Mouse (Mus musculus) brain, embryonic 18.5 days (tissue): ENCODE data around the gene Ngly1.

Experiments
- DNase-seq: peaks from one replicate; pipeline ENCODE4 v3.0.0-alpha.2; 2012; ENCODE audit warnings: low read depth, low spot score

Gene Ngly1

DNA sequence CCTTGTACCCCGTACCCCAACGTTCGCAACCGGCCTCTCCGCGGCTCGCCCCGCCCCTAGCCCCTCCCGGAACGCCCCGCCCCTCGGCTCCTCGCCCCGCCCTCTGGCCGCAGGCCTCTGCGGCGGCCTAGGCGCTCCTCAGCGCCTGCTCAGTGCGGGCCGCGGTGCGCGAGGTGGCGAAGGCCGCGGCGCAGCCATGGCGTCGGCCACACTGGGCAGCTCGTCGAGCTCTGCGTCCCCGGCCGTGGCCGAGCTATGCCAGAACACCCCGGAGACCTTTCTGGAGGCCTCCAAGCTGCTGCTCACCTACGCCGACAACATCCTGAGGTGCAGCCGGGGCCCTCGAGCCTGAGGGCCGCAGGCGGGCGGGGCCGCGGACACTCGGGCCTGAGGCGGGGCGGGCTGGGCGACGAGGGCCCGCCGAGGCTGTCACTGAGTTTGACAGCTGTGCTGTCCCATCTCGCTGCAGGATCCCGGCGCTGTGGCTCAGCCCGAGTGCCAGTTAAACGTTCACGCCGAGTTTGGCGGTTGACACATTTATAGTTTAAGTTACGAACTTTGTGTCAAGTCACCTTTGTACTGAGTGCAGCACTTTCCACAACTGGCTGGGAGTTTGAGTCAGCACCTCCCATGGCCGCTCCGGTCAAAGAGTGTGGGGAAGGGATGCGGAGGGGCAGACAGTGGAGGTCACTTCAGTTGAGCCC, at the start of gene Ngly1, which contains the start of gene Oxsm:
Ngly1 (plus strand) TSS at position 110 of the 704 bp plus-strand sequence.
Oxsm (minus strand) TSS at position 638 of the 704 bp plus-strand sequence.
- DNase-seq = no peak

DNA sequence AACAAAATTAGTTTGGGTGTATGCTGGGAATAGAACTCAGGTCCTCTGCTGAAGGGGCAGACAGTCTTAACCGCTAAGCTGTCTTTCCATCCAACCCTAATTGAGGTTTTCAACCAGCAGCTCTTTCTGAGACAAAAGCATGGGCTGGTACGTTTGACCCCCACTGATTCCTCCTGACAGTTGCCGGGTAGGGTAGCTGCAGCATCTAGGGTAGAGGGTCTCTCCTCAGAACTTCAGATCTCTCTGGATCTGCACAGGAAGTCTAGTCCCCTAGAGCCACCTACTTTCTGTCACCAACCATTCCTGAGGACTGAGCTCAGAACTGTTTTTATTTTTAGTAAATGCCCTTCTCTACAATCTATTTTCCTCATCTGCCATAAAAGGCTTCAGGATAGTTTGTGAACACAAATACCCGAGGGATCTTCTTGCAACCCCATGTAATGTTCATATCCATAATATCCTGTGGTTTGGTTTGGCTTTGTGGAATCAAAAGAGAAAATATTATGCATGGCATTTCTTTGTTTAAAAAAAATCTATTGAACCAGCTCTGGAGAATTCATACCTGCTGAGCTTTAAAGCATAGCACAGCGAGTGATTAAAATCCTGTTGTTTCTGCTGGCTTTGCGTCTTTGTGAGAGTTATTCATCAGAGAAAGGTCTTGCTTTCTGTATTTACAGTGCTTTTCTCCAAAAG, 48.7 kb upstream of the Ngly1 start:
- DNase-seq = no peak

DNA sequence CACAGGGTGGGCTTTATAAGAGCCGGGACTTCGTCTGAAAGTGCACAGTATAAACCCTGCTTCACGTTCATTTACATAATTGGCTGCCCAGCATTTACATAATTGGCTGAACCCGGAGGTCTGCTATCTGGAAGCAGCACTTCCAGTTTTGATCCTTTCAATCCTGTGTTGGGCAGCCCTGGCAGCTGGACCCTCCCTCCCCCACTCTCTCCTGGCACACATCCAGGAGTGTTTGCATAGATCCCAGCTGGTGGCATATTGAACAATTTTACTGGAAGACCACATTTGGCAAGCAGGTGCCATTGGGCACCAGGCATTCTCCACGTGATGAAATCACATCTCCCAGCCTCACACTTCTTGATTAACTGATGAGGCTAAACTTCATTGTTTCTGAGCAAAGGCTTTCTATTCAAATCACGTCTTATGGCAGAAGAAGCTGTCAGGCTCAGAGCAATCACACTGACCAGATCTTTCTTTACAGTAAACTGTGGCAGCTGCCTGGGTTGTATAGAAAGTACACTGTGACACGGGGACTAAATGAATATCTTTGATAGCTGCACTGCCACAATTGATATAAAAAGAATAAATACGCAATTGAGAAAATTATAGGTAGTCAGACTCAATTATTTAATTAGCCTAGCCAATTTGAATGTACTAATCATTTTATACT, 48.0 kb upstream of the Ngly1 start:
- DNase-seq = peak; percentile 75

DNA sequence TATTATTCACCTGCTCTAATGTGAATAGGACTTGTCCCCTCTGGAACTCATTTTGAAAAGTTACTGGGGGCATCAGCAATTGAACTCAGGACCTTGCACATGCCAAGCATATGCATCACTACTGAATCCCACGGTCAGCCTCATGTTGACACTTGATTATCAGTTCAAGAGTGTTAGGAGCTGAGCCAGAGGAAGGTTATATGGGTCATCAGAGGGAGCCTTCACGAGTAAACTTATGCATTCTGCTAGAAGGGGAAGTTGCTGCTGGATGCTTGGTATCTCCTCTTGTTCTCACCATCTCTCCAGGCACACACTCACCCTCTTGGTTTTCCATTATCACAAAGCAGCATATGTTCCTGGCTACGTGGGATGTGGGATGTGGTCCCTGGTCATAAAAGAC, 47.4 kb upstream of the Ngly1 start:
- no peak for DNase-seq

DNA sequence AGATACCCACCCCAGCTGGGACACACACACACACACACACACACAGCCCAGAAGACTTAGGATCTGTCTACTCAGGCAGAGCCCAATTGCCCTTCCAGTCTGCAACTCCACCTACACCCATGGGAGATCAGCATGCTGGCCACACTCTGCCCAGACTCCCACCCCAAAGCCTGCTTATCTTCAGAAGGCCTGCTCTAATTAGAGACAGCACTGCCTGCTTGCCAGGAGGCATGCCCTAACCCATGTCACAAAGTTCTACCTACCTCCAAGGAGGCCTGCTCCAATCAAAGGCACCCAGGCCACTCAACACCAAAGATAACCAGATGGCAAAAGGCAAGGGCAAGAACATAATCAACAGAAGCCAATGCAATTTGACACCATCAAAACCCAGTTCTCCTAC, 41.4 kb upstream of the Ngly1 start:
- no peak for DNase-seq

DNA sequence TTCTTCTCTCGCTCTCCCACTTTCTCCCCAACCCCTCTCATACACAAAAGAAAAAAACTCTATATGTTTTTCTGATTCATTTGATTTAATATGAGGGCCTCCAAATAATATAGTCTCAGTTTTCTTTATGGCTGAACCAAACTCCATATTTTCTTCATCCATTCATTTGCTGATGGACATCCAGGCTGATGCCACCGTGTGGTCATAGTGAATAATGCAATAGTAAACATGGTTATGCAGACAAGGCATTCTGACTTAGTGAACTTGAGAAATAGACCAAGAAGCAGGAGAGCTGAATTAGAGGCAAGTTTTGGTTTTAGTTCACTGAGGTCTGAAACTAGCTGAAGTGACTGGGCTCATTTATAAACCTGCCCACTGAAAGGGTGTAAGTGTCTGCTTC, 30.1 kb upstream of the Ngly1 start:
- DNase-seq = no peak

DNA sequence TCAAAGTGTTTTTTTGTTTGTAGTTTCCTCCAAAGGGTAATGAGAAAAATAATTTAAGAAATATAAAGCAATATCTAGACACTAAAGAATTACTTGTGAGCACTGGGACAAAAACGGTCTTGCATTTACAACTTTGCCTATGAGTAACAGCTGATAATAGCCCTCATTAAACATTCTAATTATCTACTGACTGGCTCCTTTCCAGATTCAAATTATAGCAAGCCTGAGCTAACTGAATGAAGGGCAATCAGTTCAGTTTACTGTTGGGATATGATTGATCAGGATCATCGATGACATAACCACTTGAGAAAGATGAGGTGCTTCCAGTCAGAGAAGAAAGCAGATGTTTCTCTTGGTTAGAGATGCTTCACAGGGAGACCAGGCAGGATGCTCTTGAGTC, 19.7 kb upstream of the Ngly1 start:
- no peak for DNase-seq

DNA sequence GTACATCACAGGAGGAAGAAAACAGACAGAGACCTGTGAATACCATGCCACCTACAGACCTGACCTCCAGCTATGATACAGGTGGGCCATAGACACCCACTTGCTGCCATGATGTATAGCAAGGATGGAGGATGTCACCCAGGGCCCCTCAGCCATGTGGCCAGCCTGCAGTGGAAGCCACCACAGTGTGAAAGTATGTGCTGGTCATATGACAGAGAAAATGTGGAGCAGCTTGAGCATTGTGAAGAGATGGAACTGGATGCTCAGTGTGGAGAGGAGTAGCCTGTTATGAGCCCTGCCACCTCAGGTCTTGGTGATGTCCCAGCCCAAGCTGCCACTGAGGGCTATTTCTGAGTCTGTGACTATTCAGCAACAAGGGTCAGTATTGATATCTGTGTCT, 18.5 kb upstream of the Ngly1 start:
- DNase-seq = no peak

DNA sequence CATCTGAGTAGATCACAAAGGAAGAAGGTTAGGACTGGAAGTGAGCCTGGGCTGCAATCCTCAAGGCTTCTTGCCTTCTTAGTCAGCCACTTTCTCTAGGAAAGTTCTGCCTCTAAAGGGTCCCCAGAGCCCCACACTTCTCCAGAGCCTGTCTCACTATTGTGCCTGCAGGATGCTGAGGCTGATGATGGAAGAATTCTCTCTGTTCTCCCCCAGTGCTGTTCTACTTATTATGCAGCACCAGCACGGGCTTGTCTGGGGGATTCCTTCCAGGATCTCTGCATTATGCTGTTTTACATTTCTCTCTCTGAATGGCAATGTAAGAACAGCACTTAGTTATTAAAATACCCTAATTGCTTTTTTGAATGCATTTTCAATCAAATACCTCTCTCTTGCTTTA, 15.6 kb upstream of the Ngly1 start:
- no peak for DNase-seq

DNA sequence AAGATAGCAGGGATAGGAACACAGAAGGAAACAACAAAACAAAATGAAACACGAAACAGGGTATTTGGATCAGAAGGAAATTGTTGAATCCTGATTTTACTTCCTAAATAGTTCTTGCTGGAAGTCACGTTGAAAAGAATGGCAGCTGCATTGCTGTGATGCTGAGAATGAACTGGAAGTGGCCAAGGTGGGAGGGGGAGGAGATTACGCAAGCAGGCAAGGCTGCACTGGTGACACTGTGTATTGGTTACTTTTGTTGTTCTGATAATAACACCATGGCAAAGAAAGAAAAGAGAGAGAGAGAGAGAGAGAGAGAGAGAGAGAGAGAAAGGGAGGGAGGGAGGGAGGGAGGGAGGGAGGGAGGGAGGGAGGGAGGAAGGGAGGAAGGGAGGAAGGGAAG, 12.6 kb upstream of the Ngly1 start:
- DNase-seq = no peak

DNA sequence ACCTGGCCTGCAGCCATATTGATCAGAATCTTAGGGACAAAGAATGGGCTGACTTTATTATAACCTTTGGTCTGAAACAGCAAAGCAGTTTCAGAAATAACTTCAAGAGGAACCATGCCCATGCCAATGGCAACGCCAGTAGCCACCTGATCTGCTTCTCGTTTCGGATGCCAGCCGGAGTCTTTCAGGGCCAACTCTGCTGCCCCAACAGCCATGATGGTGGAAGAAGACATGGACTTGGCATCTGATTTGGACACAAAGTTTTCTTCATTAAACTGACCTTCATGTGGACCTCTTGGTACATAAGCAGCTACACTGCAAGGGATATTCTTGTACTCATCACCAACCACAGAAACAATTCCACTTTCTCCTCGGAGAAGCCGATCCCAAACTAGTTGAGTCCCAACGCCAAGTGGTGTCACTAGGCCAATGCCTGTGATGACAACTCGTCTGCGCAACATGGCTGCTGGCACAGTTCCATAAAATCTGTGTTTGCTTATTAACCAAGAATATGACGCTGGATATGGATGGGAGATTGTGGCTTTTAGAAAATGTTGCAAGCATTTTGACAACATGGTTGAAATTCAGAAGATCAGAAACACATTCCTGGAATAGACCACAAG, 6.8 kb upstream of the Ngly1 start:
- DNase-seq = no peak

DNA sequence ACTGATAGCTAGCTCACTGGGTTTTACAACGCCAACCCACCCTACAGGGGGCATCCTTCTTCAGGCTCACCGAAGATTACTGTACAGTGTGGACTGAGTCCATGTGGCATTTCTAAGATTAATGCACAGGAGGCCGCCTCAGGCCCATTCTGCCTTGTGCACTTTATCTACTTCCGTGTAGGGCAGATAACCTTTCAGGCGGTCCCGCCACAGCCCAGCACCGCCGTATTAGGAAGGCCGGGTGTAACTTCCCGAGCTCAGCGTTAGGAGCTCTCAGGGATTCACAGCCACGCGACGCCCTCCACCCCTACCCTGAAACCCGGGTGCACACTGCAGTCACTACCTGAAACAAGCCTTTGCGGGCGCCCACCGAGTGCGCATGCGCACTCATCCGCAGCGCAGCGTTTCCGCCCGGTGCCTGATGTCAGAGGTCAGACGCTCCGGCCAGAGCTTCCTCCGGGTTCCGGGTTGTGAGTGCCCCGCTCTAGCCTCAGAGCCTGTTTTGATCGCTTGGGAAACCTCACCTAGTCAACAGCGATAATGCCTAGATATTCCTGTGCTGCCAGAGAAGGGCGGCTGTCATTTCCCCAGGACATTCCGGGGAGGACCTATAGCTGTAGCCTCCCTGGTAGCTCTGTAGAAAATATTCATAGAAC, 6.0 kb upstream of the Ngly1 start:
- no peak for DNase-seq

DNA sequence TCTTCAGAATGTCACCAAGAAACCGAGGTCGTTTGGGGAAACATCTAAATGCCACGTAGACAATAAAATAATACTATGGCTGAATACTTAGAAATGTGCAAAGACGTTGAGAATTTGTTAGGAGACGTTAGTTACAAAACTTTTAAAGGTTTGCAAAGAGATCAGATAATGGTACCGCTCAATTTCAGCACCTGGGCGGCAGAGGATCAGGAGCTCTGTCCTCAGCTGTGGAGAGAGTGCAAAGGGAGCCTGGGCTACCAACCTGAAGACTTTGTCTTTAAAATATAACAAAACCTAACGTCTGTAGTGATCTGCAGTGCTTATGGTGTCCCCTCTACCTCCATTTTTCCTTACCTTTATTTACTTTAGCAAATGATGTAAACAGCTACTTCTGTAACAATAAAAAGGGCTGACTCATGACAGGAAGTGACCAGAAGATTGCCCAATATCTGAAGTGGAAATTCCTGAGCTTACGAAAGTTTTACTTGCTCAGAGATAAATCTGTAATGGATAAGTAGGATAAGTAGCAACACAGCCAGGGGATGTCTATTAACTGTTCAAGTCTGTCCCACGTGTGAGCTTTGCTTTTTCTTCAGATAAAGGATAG, 5.4 kb upstream of the Ngly1 start:
- DNase-seq = no peak

DNA sequence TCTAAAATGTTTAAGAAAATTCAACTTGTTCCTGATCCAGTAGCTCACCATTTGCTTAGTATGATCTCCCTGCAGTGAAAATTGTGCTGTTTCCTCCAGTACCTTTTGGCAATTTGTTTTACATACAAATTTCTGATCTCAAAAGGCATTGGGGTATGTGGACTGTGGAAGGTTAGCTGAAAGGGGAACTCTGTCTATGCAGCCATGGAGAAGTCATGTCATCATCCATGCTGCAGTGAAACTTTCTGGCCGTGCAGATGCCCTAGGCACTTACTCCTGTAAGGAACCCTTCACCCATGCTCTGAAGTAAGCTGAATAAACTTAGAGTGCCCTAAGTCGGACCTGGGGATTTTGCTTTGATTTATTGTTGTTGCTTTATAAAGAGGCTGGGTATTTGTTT, 4.7 kb upstream of the Ngly1 start:
- no peak for DNase-seq

DNA sequence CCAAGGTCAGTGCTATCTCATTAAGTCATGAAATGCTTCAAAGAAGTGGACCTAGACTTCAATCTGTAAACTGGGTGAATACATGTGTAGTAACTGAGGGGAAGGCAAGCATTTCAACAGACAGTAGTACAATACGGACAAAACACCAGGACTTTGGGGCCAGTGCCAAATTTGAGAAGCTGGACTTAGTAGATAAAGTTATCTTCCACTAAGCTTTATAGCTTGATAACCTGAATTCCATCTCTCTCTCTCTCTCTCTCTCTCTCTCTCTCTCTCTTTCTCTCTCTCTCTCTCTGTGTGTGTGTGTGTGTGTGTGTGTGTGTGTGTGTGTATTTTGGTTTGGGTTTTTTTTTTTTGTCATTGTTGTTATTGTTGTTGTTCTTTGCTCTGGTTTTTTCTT, 4.0 kb upstream of the Ngly1 start:
- no peak for DNase-seq

DNA sequence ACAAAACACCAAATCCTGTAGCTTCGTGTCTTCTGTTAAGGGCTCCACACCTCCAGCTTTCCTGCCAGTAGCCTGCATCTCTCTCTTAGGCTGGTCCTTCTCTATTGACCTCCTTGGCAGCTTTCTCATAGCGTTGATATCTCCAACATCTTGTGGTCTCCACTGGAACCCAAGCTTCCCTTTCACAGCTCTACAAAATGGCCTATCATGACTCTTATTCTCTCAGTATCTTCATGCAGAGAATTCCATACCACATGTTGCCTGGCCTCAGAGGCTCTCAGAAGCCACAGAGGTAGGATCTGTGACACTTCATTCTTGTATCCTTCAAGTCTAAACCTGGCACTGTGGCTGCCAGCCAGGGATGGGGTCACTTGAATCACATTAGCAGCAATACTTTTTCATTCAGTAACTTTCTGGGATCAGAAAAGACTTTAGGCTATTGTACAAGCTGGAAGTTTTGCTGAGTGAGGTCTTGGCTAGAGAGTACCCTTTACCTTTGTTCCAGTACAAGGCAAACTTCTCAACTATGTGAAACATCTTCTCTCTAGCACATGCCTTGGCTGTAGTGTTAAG, 2.7 kb upstream of the Ngly1 start:
- no peak for DNase-seq

DNA sequence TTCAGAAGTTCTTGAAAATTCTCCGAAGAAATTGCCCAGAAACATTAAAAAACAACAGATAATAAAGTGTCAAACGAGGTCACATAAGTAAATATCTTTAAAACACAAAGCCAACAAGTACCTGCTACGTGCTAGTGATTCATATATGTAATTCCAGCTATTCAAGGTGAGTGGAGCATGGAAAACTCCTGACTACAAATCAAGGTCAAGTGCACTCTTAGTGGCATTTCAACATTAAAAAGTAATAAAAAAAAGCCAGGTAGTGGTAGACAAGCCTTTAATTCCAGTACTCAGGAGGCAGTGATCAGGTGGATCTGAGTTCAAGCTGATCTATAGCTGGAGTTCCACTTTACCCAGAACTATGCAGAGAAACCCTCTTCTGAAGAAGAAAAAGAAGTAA, 945 bp upstream of the Ngly1 start:
- no peak for DNase-seq

DNA sequence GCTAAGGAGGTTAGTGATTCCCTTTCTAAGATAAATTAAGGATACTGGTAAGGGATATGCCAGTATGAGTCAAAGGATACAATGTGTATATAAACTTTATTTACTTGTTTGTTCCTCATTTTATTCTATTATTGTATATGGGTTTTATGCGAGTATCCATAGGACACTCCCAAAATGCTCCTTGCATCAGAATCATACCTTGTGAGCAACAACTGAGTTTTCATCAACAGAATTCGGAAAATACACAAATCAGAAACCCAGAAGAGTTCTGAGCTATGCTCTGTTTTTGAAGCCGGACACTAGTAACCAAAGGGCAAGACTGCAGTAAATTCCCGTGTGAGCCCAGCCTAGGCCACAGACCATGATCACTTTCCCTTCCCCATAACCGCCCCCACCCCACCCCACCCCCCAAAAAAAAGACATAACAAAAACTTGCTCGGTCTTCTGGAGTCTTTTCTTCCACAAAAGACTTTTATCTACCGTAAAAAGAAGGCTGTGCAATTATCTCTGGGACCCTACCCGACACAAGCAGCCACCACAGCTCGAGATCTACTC, 400 bp upstream of the Ngly1 start:
- DNase-seq = no peak

DNA sequence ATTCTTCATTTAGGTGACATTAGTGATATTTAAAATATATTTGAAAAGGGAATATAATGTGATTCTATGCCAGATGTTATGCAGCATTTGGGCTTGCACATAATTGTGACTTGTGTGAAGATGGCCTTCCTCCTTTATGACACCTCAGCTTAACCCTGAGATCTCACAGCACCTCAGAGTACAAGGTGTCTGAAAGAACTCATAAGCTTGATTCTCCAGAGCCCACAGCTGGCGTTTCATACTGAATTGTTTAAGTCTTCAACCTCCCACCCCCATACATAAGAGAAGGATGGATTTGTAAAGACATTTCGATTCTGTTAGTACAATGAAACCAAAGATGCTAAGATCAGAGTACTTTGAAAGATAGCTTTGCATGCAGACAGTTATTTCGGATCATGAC, 1.0 kb downstream of the Ngly1 start:
- DNase-seq = no peak

DNA sequence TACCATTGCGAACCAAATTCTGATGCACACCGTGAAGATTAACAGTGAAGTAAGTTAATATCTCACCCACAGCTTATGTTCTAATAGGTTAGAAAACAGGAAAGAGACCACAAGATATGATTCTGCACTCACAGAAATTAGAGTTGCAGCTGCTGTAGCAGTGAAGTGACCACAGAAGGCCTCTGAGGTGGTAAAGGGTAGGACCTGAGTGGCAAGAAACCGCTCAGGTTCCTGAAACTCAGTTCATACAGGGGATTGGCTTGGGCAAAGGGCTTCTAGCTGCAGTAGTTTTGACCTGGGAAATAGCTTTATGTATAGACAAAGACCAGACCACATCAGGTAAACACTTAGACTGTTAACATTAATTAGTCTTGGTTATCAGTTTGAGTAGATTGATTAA, 6.7 kb downstream of the Ngly1 start:
- no peak for DNase-seq

DNA sequence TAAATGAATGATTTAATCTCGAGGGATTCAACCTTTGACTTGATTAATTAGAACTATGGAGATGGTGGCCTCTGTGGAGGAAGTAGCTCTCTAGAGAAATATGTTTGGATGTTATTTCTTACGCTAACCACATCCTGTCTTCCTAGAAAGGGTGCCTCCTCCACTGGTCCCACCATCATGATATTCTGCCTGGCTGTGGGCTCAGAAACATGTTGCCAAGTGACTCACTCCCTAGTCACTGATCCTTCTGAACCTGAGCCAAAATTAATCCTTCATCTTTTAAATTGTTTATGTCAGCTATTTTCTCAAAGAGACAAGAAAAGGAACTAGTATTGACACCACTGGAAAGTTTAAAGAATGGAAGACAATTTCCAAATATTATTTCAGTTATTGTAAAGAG, 7.1 kb downstream of the Ngly1 start:
- DNase-seq = no peak
